Mouse (Mus musculus) midbrain, embryonic 10.5 days (tissue): ENCODE results near the gene Sost. TPM values are rescaled to one million over a fixed set of nuclear protein-coding genes. Genes with fewer than 3 reads are reported as not detected.
A peak's percentile ranks its signal among the peaks of the same experiment; 100 is the strongest.
"Not testable (repeated sequence)": the region's sequence is repeated elsewhere in the genome, so short reads cannot be mapped to it uniquely, and the experiment has no call there.

Experiments
- DNase-seq: peaks from one replicate; pipeline ENCODE4 v3.0.0-alpha.2; 2017; ENCODE audit warnings: low spot score
- H3K27ac ChIP-seq: fragments of 300-500 bp; sonication (generic); replicated peaks from 2 replicates; pipeline ENCODE4 v1.5.1; 2016; ENCODE audit warnings: mild to moderate bottlenecking
- H3K27me3 ChIP-seq: fragments of 300-500 bp; sonication (generic); 2 replicates; pipeline ENCODE4 v1.6.1; 2016; ENCODE audit warnings: low read depth, mild to moderate bottlenecking; ENCODE audit not compliant: poor library complexity, severe bottlenecking
- H3K36me3 ChIP-seq: fragments of 300-500 bp; sonication (generic); 2 replicates; pipeline ENCODE4 v1.6.1; 2016; ENCODE audit warnings: mild to moderate bottlenecking, moderate library complexity
- H3K4me1 ChIP-seq: fragments of 300-500 bp; sonication (generic); 2 replicates; pipeline ENCODE4 v1.6.1; 2016
- H3K4me3 ChIP-seq: fragments of 300-500 bp; sonication (generic); 2 replicates; pipeline ENCODE4 v1.5.1; 2016; ENCODE audit warnings: mild to moderate bottlenecking, moderate library complexity
- H3K9me3 ChIP-seq: fragments of 300-500 bp; sonication (generic); replicated peaks from 2 replicates; pipeline ENCODE4 v1.6.1; 2016; ENCODE audit warnings: mild to moderate bottlenecking
- WGBS: fragments of 180-500 bp; shearing (Covaris S2); methylation state at CpG from one replicate; pipeline ENCODE4 v1.1.7; 2016; 5-methylcytosine and 5-hydroxymethylcytosine counted together
- polyA plus RNA-seq: library from polyadenylated mRNA; unstranded; fragments of >200 nt; fragmentation: Nextera tagmentation; extraction: Ambion mirVana; gene quantifications from 2 replicates; pipeline ENCODE4 v1.2.1, GENCODE M21; 2016

The Sost gene
- polyA plus RNA-seq, 1 experiment from 2014 or later: 0.25 TPM

- Histone ChIP-seq H3K27ac (no peak overlapping the region), H3K27me3 (no peaks in the 10 kb centered on the region), H3K9me3 (no peaks in the 10 kb centered on the region), H3K36me3 (peaks cover 9% of the 10 kb centered on the region; the same call in 1 of the 2 replicates), H3K4me3 (no peak overlapping the region), H3K4me1 (peaks cover 2% of the 10 kb centered on the region)
- no peak for DNase-seq
- WGBS: 89% methylated on average over 7 of the region's 7 CpGs
Measured at GRCm38 (mm10) chr11:101995938-101996337, 29.1 kb upstream of the Sost start.

DNA sequence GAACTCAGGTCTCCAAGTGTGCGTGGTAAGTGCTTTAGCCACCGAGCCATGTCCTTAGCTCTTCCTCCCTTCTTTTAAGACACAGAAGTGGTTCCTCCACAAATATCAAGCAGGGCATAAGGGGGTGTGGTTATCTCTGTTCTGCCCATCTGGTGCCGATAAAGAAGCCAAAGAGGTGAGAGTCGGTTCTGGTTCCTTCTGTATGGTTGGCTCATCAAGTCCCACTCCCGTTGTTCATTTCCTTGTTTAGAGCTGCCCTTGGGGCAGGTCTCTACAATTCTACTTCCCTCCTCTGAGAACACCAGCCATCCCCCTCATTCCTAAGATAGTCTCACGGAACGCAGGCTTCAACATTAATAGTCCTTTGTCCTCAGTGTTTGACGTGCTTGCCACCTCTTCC is 27.3 kb upstream of the Sost start:
- WGBS: 83% methylated on average over 8 of the region's 8 CpGs
- Histone ChIP-seq H3K27me3 (0 out of 2 replicates have a peak, but pooled peaks cover 5% of the 10 kb centered on the region), H3K9me3 (no peaks in the 10 kb centered on the region), H3K4me3 (no peak overlapping the region), H3K36me3 (no peaks in the 10 kb centered on the region), H3K4me1 (no peaks in the 10 kb centered on the region; the same call in 1 of the 2 replicates), H3K27ac (no peak overlapping the region)
- DNase-seq: no peak

- Histone ChIP-seq H3K27ac (no peak overlapping the region), H3K36me3 (no peaks in the 10 kb centered on the region), H3K4me1 (no peaks in the 10 kb centered on the region; the same call in 1 of the 2 replicates), H3K4me3 (no peak overlapping the region), H3K9me3 (no peaks in the 10 kb centered on the region), H3K27me3 (peaks cover 18% of the 10 kb centered on the region)
- no peak for DNase-seq
- 88% methylated on average over 7 of the region's 7 CpGs for WGBS
Measured at GRCm38 (mm10) chr11:101992411-101992810, 25.6 kb upstream of the Sost start.

- H3K27ac ChIP-seq: no peak overlapping the region
- H3K9me3 ChIP-seq: no peaks in the 10 kb centered on the region
- DNase-seq: no peak
- peaks cover 24% of the 10 kb centered on the region for H3K27me3 ChIP-seq
- 82% methylated on average over 3 of the region's 3 CpGs for WGBS
- peaks cover 3% of the 10 kb centered on the region; the same call in 1 of the 2 replicates for H3K4me1 ChIP-seq
- H3K4me3 ChIP-seq: no peak overlapping the region
- no peaks in the 10 kb centered on the region for H3K36me3 ChIP-seq
Measured at GRCm38 (mm10) chr11:101991813-101992212, 25.0 kb upstream of the Sost start.

DNA sequence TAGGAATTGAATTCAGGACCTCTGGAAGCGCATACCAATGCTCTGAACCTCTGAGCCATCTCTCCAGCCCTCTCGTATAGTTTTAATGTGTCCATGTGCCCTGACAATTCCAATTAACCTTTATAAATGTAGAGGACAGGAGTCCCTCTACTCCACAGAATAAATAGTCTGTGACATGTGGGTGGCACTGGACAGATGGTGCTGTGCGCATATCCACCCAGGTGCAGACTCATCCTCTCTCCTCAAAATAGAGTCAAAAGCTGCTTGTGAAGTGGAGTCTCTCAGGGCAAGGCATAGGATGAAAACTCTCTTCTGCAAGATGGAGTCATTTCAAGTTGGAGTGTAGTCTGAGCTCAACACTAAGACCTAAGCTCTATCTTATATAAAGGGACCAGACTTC is 23.4 kb upstream of the Sost start:
- 91% methylated on average over 3 of the region's 3 CpGs for WGBS
- H3K27me3 ChIP-seq: peaks cover 36% of the 10 kb centered on the region

DNA sequence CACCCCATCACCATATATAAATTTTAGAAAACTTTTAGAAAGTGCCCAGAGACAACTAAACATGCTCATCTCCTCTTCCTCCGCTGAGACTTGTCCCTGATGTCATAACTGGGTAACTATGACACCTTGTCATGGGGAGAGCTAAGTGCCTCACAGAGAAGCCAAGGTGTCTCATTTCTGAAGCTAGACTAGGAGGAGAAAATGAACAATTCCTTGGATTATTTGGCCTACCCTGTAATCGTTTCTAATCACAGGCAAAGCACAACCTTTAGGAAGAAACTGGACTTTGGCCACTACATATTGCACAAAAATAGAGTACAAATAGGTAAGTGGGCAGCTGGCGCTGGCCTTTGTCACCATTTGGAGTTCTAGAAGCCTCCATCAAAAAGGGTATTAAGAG is 20.1 kb upstream of the Sost start, which contains the start of gene Dusp3:
Gene Dusp3 (minus strand): TSS at position 101 of the 400 bp plus-strand sequence.
- peaks cover 42% of the 10 kb centered on the region for H3K27me3 ChIP-seq
- no peak for DNase-seq
- no peak within 1 kb of the TSS for H3K4me3 ChIP-seq
- H3K27ac ChIP-seq: no peak within 1 kb of the TSS
- peaks cover 36% of the 10 kb centered on the region for H3K4me1 ChIP-seq
- WGBS: 82% methylated on average over 3 of the region's 3 CpGs
- no peaks in the 10 kb centered on the region for H3K9me3 ChIP-seq
- no peaks in the 10 kb centered on the region for H3K36me3 ChIP-seq

More for the DNA sequence above, 23.4 kb upstream of the Sost start:
- DNase-seq: no peak
- Histone ChIP-seq H3K9me3 (no peaks in the 10 kb centered on the region), H3K4me3 (no peak overlapping the region), H3K36me3 (no peaks in the 10 kb centered on the region), H3K27ac (no peak overlapping the region), H3K4me1 (peaks cover 10% of the 10 kb centered on the region; the same call in 1 of the 2 replicates)

GRCm38 (mm10) chr11:101985990-101986389 is 19.2 kb upstream of the Sost start:
- WGBS: 12% methylated on average over 10 of the region's 10 CpGs
- Histone ChIP-seq H3K4me3 (no peak overlapping the region), H3K4me1 (peaks cover 36% of the 10 kb centered on the region), H3K36me3 (0 out of 2 replicates have a peak, but pooled peaks cover 4% of the 10 kb centered on the region), H3K27me3 (peaks cover 42% of the 10 kb centered on the region), H3K27ac (no peak overlapping the region), H3K9me3 (no peaks in the 10 kb centered on the region)
- DNase-seq: peak; percentile 85

DNA sequence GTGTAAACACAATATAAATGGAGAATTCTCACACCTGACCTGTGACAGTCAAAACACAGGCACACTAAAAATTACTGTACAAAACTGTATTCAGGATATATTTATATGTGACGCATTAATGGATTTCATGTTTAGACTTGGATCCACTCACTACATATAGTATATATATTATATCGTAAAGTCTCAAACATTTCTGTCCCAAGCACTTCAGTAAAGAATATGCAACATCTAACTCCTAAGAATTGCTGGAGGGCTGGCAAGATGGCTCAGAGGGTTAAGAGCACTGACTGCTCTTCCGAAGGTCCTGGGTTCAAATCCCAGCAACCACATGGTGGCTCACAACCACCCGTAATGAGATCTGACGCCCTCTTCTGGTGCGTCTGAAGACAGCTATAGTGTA is 18.6 kb upstream of the Sost start:
- H3K27ac ChIP-seq, H3K4me3 ChIP-seq, DNase-seq, H3K9me3 ChIP-seq, H3K36me3 ChIP-seq: not testable (repeated sequence)
- 67% methylated on average over 6 of the region's 6 CpGs for WGBS
- peaks cover 39% of the 10 kb centered on the region for H3K27me3 ChIP-seq
- H3K4me1 ChIP-seq: peaks cover 40% of the 10 kb centered on the region

GRCm38 (mm10) chr11:101984054-101985025 is 17.5 kb upstream of the Sost start, which contains the start of gene Cfap97d1:
Cfap97d1 (plus strand) TSS chr11:101984279.
- H3K4me1 ChIP-seq: peaks cover 40% of the 10 kb centered on the region
- H3K9me3 ChIP-seq: no peaks in the 10 kb centered on the region
- H3K36me3 ChIP-seq: peaks cover 11% of the 10 kb centered on the region
- peak within 1 kb of the TSS; percentile 66 for H3K4me3 ChIP-seq
- WGBS: 1% methylated on average over 71 of the region's 71 CpGs
- H3K27ac ChIP-seq: peak within 1 kb of the TSS; percentile 84
- DNase-seq: peak; percentile 91
- peaks cover 38% of the 10 kb centered on the region for H3K27me3 ChIP-seq

DNA sequence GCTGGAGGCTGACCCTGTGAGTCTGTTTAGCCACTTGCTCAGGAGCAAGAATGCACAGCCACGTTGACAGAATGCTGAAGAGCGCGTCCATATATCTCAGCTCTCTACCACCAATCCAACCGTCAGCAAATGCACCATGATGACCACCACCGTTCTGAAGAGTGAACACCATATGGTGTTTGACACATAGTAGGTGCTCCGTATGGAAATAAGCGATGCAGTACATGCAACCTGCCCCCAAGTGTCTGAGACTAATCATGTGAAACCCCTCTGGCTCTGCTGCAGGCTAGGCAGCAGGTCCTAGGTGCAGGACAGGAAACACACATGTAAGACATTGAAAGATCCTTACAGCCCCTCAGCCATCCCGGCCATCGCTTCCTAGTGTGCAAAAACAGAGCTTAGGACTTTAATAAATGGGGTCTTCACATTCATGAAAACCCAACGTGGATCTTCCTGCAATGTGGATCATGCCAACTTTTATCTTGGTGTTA is 16.7 kb upstream of the Sost start:
- 79% methylated on average over 10 of the region's 10 CpGs for WGBS
- no peak for DNase-seq
- Histone ChIP-seq H3K9me3 (no peaks in the 10 kb centered on the region), H3K27me3 (peaks cover 33% of the 10 kb centered on the region), H3K4me3 (peak overlapping the region; percentile 66), H3K4me1 (peaks cover 40% of the 10 kb centered on the region), H3K27ac (0 out of 2 replicates have a peak overlapping the region, but pooled peaks have one; percentile 49), H3K36me3 (peaks cover 11% of the 10 kb centered on the region)

DNA sequence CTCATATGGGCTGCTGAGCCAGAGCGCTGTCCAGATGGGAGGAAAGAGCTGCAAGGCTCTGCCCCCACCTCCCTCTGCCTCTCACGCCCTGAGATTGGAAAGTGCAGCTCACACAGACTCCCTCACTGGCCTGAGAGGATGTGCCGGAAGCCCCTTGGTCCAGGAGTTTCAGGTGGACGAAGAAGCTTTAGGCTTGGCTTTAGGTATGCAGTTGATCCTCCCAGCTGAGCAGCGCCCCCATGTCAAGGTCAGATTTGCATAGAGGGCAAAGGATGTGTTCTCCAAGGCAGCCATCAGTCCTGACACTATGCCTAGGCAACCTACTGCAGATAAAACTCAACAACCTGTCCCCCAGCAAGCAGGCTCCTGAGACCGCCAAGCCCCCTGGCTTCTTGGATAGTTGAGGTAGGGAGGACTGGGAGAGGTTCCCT is 16.2 kb upstream of the Sost start:
- H3K4me1 ChIP-seq: peaks cover 45% of the 10 kb centered on the region
- peak overlapping the region; percentile 49; the same call in 1 of the 2 replicates for H3K27ac ChIP-seq

DNA sequence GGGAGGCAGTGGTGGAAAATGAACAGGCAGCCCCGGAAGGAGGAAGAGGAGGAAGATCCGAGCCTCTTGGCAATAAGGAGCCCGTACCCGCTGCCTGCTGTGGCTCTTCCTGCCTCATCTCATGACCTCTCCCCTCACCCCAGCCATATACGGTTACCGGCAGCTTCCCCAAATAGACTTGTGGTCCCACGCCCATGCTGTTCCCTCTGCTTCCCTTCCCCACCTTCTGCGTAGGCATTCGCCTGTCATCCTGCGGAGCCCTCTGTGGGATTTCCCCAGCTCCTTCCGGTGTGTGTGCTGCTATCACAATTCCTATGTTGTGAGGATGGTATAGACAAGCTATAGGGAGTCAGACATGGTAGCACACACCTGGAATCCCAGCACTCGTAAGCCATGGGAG is 15.0 kb upstream of the Sost start:
- WGBS: 83% methylated on average over 12 of the region's 12 CpGs
- peaks cover 50% of the 10 kb centered on the region for H3K4me1 ChIP-seq
- H3K4me3 ChIP-seq: no peak overlapping the region
- no peak for DNase-seq
- peaks cover 19% of the 10 kb centered on the region for H3K27me3 ChIP-seq
- no peaks in the 10 kb centered on the region for H3K9me3 ChIP-seq
- H3K36me3 ChIP-seq: peaks cover 11% of the 10 kb centered on the region
- no peak overlapping the region for H3K27ac ChIP-seq

More for the DNA sequence above, 16.2 kb upstream of the Sost start:
- peaks cover 30% of the 10 kb centered on the region for H3K27me3 ChIP-seq
- peaks cover 11% of the 10 kb centered on the region for H3K36me3 ChIP-seq
- no peak for DNase-seq
- no peaks in the 10 kb centered on the region for H3K9me3 ChIP-seq
- peak overlapping the region; percentile 66; the same call in 1 of the 2 replicates for H3K4me3 ChIP-seq
- WGBS: 51% methylated on average over 6 of the region's 6 CpGs
